Mouse (Mus musculus): Measurements from ENCODE around the gene Rev1.

Gene Rev1

DNA sequence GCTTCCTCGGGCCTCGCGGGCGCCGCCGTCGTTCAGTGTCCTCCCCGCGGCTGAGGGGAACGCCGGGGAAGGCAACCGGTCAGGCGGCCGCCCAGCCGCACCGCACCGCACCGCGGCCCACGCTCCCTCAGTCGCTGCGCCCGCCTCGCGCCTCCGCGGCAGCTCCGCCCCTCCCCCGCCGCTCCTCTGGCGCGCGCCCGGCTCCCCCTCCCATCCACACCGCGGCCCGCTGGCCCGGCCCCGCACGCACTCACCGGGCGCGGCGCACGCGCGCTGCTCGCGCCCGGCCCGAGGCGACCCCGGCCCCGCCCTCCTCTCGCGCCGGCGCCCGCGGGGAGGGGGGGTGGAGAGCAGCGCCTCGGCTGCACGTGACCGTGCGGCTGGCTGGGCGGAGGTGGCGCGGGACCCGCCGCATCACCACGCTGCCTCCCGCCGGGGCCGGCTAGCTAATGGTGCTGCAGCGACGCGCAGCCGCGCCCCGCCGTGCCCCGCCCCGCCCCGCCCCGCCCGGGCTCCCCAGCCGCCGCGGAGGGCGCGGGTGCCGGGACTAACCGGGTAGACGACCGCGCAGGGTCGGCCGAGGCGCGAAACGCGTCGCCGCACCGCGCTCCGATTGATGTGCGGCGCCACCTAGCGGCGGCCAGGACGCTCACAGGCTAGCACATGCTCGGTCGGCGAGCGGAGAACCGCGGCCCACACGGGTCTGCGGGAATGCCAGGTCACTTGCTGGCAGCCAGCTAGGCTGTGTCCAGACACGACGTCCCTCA lies at the start of gene Rev1:
Rev1 (minus strand) TSS at position 301 of the 767 bp plus-strand sequence.
- DNase-seq (ENCODE audit: low spot score) = peak; percentile 86

GRCm38 (mm10) chr1:38178929-38179328 lies 49.3 kb upstream of the Rev1 start:
- no peak for DNase-seq (ENCODE audit: low spot score)

GRCm38 (mm10) chr1:38176077-38176476 lies 46.5 kb upstream of the Rev1 start:
- no peak for DNase-seq (ENCODE audit: low spot score)

DNA sequence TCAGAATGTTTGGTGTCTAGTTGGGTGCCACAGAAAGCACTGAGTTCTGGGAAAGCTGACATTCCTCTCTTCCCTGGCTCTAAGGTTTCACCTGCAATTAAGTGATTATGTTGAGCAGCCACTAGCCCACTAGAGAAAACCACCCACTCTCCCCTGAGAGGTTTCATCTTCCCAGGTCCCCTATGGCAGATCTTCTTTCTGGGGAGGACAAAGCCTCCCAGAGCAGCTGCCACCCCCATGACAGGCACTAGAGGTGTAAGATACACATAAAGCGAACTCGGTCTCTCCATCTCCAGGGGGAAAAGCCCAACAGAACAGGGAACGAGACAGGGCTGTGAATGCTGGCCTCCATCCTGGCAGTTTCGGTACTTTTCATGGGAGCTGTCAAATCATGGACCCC lies 42.3 kb upstream of the Rev1 start:
- no peak for DNase-seq (ENCODE audit: low spot score)

- no peak for DNase-seq (ENCODE audit: low spot score)
Observed at GRCm38 (mm10) chr1:38165696-38166095, 36.1 kb upstream of the Rev1 start.

GRCm38 (mm10) chr1:38150086-38150485 lies 20.5 kb upstream of the Rev1 start:
- DNase-seq (ENCODE audit: low spot score) = no peak

DNA sequence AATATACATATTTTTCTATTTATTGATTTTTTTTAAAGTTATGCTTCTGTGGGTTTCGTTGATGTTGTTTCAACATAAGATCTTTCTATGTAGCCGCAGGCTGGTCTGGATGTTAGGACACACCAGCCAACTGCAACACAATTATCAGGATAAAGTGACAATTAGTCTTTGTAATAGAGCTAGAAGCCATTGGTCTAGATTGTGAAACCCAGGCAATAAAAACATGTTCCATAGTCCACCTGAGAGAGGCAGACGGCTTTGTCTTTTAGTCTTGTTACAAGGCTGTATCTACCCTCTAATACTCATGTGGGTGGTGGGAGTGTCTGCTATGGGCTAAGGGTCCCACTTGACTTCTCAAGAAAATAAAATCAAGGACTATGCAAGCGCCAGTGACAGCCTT lies 16.4 kb upstream of the Rev1 start:
- DNase-seq (ENCODE audit: low spot score) = no peak

GRCm38 (mm10) chr1:38141371-38141770 lies 11.8 kb upstream of the Rev1 start:
- no peak for DNase-seq (ENCODE audit: low spot score)

DNA sequence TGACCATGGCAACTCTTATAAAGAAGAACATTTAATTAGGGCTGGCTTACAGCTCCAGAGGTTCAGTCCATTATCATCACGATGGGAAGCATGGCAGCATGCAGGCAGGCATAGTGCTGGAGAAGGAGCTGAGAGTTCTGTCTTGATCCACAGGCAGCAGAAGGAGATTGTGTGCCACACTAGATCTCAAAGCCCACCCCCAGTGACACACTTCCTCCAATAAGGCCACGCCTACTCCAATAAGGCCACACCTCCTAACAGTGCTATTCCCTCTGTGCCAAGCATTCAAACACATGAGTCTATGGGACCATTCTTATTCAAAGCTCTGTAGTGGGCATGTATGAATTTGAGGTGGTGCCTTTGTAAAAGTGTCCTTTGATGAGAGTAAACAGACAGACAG lies 11.3 kb upstream of the Rev1 start:
- no peak for DNase-seq (ENCODE audit: low spot score)

- DNase-seq (ENCODE audit: low spot score) = no peak
Observed at GRCm38 (mm10) chr1:38139396-38139795, 9.8 kb upstream of the Rev1 start.

DNA sequence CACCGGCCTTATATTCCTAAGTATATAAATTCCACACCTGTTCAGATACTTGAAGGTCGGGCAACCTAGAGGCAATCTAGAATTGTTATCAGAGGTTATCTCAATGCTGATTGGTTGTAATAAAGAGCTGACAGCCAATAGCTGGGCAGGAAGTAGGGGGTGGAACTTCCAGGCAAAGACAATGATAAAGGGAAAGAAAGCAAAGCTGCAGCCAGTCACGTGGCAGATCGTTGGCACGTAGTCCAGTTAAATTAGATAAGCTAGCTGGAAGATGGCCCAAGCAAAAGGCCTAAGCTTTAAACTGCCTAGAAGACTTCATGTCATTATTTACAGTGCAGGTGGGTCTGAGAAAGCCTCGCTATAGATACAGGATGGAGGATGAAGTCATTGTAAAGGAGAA lies 3.3 kb upstream of the Rev1 start:
- no peak for DNase-seq (ENCODE audit: low spot score)

GRCm38 (mm10) chr1:38130715-38131483 lies 1.3 kb upstream of the Rev1 start:
- no peak for DNase-seq (ENCODE audit: low spot score)

DNA sequence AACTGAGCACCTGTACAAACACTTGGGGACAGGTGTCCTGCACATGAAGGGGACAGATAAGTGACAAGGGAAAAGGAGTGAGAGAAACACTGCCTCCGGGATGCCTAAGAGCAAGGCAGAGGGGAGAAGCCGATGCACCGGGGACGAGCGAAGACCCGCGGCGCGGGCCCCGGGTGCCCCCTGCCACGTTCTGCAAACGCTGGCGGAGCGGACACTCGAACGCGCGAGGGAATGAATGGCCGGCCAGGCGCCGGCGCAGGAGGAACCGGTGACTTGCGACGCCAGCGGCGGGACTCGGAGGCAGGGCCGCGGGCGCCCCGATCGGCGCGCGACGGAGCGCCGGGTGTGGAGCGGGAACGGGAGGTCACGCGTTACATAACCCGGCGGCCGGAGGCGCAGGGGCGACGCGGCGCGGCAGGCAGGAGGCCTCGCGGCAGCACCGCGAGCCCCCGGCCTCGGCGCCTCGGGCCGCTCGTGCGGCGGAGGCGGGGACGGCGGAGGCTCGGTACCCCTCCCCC lies 623 bp downstream of the Rev1 start:
- DNase-seq (ENCODE audit: low spot score) = peak; percentile 27

GRCm38 (mm10) chr1:38127036-38127435 lies 2.6 kb downstream of the Rev1 start:
- DNase-seq (ENCODE audit: low spot score) = no peak

DNA sequence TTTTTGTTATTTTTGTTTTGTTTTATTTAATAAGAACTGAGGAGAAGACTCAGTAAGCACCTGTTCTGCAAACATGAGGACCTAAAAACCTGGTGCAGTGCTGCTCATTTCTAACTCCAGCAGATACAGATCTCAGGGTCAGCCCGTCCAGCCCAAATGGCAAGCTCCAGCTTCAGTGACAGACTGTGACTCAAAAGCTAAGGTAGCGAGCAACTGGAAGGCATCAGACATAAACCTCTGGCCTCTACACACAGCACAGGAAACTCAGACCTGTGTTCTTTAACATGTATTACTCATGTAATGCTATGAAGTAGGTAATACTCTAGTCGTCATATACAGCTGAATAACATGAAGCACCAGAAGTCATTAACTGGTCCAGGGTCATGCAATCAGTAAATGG lies 3.2 kb downstream of the Rev1 start:
- no peak for DNase-seq (ENCODE audit: low spot score)

- no peak for DNase-seq (ENCODE audit: low spot score)
Observed at GRCm38 (mm10) chr1:38124261-38124660, 5.3 kb downstream of the Rev1 start.

GRCm38 (mm10) chr1:38120877-38121276 lies 8.7 kb downstream of the Rev1 start:
- DNase-seq (ENCODE audit: low spot score) = no peak

DNA sequence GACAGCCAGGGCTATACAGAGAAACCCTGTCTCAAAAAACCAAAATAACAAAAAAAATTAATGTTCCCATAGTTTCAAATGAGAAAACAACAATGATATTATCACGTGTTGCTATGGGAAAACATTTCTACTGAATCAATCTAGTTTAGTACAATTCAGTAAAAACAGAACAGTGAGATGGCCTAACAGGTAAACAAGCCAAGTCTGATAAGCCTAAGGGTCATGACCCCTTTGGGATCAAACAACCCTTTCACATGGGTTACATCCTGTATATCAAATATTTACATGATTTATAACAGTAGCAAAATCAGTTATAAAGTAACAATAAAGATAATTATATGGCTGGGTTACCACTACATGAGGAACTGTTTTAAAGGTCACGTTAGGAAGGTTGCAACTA lies 11.0 kb downstream of the Rev1 start:
- no peak for DNase-seq (ENCODE audit: low spot score)

DNA sequence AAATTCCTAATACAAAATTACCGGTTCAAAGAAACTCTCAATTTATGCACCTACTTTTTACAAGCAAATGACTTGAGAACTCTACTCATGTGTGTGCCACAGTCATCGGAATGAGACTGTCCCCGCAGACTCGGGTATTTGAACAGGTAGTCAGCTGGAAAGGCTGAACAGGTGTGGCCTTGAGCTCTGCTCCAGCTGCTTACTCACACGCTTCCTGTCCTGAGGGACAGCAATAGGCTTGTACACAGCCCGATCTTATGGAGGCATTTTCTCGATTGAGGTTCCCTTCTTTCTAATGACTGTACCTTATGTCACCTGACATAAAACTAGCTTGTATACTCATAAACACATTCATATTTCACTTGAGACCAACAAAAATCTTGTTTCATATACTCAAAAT lies 19.8 kb downstream of the Rev1 start:
- DNase-seq (ENCODE audit: low spot score) = no peak

GRCm38 (mm10) chr1:38103813-38104212 lies 25.8 kb downstream of the Rev1 start:
- DNase-seq (ENCODE audit: low spot score) = no peak

DNA sequence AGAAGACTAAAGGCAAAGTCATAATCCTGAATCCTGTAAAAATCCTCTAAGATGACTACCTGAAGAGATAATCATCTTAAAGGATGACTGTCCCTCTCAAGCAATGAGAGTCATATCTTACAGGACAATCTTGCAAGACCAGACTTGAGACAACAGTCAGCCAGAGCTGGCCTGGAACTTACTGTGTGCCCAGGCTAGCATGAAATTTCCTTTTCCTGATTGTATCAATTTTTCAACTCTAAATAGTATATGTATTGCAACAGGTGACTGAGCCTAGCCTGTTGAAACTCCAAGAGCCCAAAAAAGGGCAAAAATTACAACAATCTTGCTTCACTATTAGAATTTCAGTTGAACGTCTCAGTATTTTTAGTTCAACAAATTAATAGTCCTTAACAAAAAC lies 26.4 kb downstream of the Rev1 start:
- DNase-seq (ENCODE audit: low spot score) = no peak

GRCm38 (mm10) chr1:38081316-38081715 lies 48.3 kb downstream of the Rev1 start:
- DNase-seq (ENCODE audit: low spot score) = no peak

DNA sequence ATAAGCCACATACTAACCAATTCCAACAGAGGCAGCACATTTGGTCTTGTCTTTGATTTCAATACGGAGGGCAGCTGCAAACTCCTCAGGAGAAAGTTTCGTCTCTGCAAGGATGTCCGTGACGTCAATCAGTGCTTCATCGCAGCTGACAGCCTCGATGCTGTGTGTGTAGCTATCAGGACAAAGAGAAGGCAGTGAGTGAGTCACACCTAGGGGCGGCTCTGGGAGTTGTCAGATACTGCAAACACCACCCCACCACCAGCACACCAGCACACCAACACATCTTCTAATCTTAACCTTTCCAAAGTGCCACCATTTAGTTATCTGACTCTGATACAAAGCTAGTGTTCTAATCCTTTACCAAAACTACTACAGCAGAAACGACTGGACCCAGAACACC lies 58.3 kb downstream of the Rev1 start:
- DNase-seq (ENCODE audit: low spot score) = no peak
